Mouse (Mus musculus): ENCODE results near the gene Taf10.
"Not testable (repeated sequence)": the region's sequence is repeated elsewhere in the genome, so short reads cannot be mapped to it uniquely, and the experiment has no call there.

Taf10 gene

DNA sequence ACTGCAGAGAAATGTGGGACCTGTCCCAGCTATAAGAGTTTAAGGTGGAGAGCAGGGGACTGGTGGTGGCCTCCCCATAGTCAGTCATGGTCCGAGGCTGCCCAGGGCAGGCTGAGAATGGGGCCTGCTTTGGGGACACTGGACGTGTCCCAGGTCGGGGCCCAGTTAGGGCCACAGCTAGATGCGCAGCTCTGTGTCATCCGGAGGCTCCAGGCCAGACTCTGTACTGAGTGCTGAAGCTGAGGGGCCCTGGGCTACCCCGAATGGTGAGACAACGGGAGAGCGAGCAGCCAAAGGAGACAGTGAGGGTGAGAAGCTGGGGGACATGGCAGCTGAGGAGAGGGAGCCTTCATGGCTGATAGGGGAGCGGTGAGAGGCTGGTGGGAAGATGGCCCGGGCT, 9.1 kb upstream of the Taf10 start:
- DNase-seq (ENCODE audit: low read depth, low spot score), result no peak

DNA sequence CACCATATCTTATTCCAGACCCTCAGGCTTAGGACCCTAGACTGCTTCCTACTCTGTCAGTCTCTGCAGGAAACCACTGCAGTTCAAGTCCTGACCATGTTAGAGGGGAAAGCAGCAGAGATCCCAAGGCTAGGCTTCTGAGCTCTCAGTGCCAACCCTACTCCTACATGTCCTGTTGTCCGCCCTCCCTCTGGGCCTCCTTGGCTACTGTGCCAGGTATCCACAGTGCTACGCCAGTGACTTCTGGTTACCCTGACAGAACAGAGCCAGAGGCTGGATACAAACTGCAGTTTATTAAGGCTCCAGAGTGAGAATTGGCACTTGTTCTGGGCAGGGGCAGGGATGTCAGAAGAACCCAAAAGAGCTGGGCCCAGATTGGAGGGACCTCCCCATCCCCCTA, 8.6 kb upstream of the Taf10 start:
- DNase-seq (ENCODE audit: low read depth, low spot score), result no peak

DNA sequence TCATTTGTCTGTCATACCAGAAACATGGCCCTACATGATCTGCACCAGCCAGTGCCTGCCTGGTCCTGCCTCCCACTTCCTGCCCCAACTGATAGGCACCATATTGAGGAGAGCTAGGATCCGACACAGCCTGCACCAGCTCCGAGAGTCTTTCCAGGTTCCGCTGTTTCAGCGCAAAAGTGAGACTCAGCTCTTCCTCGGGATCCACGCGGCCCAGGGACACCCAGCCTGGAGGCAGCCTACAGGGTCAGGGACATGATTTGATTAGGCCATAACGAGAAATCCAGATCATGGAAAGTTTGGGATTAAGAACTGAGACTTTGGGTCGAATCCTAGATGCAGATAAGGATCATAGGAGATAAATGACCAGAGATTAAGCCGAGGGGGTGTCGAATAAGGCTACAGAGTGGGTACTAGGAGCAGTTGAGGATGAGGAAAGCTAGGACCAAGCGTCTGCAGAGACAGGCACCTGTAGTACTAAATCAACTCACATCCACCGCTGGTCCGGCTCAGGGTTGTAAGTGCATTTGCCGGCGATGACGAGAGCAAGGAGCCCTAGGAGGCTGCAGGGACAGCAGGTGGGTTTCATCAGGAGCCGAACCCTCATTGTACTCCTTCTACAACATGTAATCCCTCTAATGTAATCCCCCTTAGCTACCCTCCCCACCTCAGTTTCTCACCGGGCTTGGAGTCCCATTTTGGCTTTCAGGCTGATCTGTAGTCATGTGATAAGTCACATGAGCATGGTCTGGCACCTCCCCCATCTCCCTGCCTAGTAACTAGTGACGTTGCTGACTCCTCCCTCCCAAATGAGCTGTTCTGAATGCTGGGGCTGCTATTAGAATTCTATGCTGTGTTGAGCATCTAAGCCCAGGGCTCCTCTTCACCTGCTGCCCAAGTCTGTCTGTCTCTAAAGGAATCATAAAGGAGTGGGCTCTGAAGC, 7.6 kb upstream of the Taf10 start, which contains the start of gene Tpp1:
Gene Tpp1, minus strand, starts transcription at position 745 of the 943 bp plus-strand sequence.
- peak; percentile 93 for DNase-seq (ENCODE audit: low read depth, low spot score)

- no peak for DNase-seq (ENCODE audit: low read depth, low spot score)
These were observed 3.6 kb upstream of the Taf10 start for GRCm38 (mm10) chr7:105747776-105748175.

DNA sequence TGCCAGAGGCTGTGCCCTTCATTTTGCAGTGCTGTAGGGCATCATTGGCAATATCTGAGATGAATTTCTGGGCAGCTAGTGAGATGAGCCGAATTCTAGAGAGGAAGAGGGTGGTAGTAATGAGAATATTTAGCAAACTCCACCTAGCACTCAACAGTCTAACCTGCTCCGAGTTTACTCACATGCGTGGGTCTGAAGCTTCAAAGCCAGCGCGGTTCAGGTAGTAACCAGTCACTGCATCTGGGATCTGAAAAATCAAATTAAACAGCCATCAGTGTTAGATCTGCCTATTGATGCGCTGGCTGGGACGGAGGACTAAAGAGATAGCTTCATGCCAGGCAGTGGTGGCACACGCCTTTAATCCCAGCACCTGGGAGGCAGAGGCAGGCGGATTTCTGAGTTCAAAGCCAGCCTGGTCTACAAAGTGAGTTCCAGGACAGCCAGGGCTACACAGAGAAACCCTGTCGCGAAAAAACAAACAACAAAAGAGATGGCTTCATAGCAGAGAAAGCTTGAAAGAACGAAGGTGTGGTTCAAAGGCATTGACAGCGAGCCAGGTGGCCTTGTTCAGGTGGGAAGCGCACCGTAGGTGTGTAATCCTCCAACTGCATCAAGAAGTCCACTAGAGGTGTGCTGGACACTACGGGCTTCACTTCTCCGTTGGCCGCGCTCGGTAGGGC, 775 bp downstream of the Taf10 start:
- DNase-seq (ENCODE audit: low read depth, low spot score), result not testable (repeated sequence)

DNA sequence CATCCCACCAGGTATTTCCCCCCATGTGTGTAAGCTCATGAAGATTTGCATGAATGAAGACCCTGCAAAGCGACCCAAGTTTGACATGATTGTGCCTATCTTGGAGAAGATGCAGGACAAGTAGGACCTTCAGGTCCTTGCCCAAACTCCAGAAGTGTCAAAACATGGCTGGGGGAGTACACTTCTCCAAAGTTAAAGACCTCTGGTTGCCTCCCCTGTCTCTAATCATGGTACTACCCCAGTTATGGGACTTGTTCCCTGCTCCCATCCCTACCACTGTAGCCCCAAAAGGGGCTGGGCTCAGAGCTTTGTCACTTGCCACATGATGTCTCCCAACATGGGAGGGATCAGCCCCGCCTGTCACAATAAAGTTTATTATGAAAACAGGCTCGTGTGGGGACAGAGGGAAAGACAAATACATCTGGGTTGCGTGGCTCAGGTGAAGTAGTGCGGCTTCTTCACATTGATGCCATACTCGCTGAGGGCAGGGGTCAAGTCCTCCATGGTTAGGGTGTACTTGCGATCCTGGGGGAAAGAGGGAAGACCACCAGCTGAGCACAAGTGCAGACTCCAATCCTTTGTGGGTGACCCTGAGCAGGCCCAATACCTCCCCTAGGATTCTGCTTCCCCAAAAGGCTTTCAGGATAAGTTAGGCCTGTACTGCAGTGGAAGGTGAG, 1.5 kb downstream of the Taf10 start:
- not testable (repeated sequence) for DNase-seq (ENCODE audit: low read depth, low spot score)

GRCm38 (mm10) chr7:105741978-105742377, 2.2 kb downstream of the Taf10 start:
- no peak for DNase-seq (ENCODE audit: low read depth, low spot score)

DNA sequence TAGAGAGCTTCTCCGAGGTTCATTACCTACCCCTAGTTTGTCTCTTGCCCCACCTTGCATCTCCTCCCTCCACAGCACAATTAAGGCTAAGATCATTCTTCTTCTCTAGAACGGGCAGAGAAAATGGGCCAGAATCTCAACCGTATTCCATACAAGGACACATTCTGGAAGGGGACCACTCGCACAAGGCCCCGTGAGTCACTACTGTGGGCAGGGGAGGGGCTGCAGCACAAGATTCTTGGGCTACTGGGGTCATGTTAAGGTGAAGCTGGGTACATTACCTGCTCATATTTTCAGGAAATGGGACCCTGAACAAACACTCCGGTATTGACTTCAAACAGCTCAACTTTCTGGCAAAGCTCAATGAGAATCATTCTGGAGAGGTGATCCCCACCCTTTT, 3.3 kb downstream of the Taf10 start:
- no peak for DNase-seq (ENCODE audit: low read depth, low spot score)

GRCm38 (mm10) chr7:105740089-105740795, 3.9 kb downstream of the Taf10 start:
- DNase-seq (ENCODE audit: low read depth, low spot score), result no peak

GRCm38 (mm10) chr7:105738948-105739347, 5.2 kb downstream of the Taf10 start:
- peak; percentile 44 for DNase-seq (ENCODE audit: low read depth, low spot score)

- no peak for DNase-seq (ENCODE audit: low read depth, low spot score)
These were observed 5.9 kb downstream of the Taf10 start for GRCm38 (mm10) chr7:105738286-105738685.

- no peak for DNase-seq (ENCODE audit: low read depth, low spot score)
These were observed 6.5 kb downstream of the Taf10 start for GRCm38 (mm10) chr7:105737648-105738047.

GRCm38 (mm10) chr7:105736911-105737521, 7.1 kb downstream of the Taf10 start, which contains the start of gene Rrp8:
TSS of gene Rrp8 (minus strand) at chr7:105737385.
- no peak for DNase-seq (ENCODE audit: low read depth, low spot score)

- peak; percentile 92 for DNase-seq (ENCODE audit: low read depth, low spot score)
These were observed 7.8 kb downstream of the Taf10 start, which contains the start of gene Ilk for GRCm38 (mm10) chr7:105736264-105736901. TSS of gene Ilk (plus strand) at chr7:105736592.

GRCm38 (mm10) chr7:105735464-105735863, 8.7 kb downstream of the Taf10 start:
- DNase-seq (ENCODE audit: low read depth, low spot score), result not testable (repeated sequence)

DNA sequence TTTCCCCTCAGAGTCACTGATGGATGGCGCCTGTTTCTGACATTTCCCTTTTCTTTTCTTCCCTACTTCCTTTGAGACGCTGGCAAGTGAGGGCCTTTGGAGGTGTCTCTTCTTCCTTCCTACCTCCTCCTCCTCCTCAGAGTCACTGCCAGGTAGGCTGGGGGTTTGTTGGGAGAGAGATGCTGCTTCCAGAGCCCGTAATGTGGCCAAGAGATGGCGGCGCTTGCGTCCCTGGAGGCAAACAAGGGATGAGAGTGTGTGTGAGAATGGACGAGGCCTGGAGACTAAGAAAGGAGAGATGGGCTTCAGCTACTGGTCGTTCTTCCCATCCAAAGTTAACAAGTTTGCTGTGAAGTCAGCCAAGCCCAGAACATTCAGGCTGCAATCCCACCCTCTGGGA, 9.3 kb downstream of the Taf10 start:
- DNase-seq (ENCODE audit: low read depth, low spot score), result no peak

DNA sequence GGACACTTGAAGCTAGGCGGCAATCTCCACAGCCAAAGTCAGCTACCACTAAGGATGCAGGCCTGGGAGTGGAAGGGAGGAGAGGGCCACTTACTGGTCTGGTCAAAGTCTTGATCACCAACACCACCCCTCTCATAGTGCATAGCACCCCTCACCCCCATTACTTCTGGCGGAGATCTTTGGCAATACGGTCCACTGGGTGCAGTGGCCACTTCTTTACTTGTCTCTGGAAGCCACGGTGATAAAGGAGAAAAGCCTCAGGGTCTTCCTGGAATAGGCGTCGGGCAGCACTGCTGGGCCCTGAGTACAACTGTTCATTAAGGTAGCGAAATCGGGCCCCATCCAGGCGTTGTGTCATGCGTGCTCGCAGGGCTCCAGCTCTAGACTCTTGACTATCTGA, 10.3 kb downstream of the Taf10 start:
- DNase-seq (ENCODE audit: low read depth, low spot score), result no peak

DNA sequence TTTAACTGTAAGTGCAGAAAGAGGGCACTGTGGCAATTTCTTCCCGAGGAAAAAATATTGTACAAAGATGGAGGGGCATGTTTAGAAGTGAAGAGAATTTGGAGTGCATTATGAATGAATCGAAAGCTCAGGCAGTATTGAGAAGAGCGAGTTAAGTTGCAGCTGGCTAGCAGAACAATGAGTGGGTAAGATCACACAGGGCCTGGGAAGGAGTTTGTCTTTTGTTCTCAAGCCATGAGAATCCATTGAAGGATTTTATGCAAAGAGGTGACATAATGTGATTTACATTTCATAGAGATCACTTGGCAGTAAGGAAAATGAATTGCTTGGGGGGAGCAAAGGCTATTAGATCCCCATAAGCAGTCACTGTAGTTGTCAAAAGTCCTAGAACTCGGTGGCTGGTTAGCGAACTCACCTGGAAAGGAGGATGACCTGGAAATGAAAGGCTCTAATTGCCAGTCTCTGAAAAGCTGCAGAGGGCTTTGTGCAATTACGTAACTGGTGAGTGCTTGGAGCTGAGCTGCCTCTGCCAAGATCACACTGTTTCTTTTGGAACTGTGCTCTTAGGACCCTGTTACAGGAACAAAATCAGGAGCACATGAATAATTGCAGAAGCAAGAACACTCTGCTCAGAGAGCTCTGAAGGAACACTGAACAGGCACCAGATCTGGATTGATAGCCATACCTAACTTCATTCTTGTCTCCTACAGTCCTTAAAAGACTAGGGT, 15.3 kb downstream of the Taf10 start:
- no peak for DNase-seq (ENCODE audit: low read depth, low spot score)

GRCm38 (mm10) chr7:105726980-105727325, 17.2 kb downstream of the Taf10 start:
- DNase-seq (ENCODE audit: low read depth, low spot score), result no peak

Measured in ES-CJ7 (cell line).